In the genomic region with DNA sequence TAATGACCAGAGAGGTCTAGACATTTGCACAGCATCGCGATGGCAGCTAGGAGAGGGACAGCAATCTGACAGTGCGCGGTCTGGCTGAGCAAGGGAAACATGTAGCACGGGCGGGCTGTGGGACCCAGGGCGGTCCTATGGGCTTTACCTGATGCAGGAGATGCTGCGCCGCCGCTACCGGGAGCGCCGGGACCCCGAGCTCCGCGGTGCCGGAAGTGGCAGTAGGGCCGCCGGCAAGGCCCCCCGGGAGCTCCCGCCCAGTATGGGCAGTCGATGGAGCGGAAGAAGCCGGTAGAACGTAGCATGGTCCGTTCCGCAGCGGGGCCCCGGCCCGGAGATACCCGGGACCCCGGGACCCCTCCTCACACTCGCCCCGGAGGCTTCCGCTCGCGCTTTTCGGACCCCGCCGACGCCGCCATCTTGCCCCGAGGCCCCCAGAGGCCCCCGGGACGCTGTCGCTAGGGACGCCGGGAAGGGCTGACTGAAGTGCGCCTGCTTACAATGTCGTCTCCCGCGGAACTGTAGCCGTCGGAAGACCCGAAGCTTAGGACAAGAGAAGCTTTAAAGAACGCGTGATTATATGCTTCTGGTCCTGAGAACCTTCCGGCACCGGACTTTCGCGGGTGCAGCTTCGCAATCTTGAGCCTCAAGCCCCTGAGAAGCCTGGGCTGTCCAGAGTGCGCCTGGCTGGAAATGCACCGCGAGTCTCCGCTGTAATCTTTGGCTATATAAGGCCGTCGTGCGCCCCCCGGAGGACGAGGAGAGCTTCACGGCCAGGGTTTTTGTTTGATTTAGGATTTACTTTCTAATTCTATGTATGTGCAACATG, we compare ENCODE assay signal across 8 mouse cellular contexts. TPM values are rescaled to one million over a fixed set of nuclear protein-coding genes. Genes with fewer than 3 reads are reported as not detected.
DNase-seq lines count a peak whose midpoint lies in the region; ATAC-seq lines count a peak whose summit lies in the region.

TSS of gene Rexo1 (minus strand) at position 445 of the 829 bp plus-strand sequence.

- peak within 1 kb of the TSS; percentile 98 for H3K4me3 ChIP-seq in lung, embryonic 16.5 days (ENCODE audit: low read length)

- under 1% methylated on average over 72 of the region's 72 CpGs for WGBS in lung, embryonic 16.5 days

- peak within 1 kb of the TSS; percentile 97 for H3K4me2 ChIP-seq in lung, embryonic 16.5 days (ENCODE audit: low read depth, low read length)

- H3K27me3 ChIP-seq in lung, embryonic 16.5 days (ENCODE audit: control insufficient read depth, insufficient read depth, low read depth, low read length) = no peaks in the 10 kb centered on the region

- H3K9me3 ChIP-seq in lung, embryonic 16.5 days (ENCODE audit: control insufficient read depth, low read length) = no peaks in the 10 kb centered on the region

- peak; percentile 84 to 85 for ATAC-seq in hematopoietic stem cell, adult 5-6 weeks (replicated peaks in 1 of 2; ENCODE audit: insufficient read depth in 1 of 2, low FRiP score in 2 of 2, low TSS enrichment in 1 of 2, low read depth in 1 of 2, poor library complexity in 2 of 2, severe bottlenecking in 2 of 2)
- peak; percentile 91 for ATAC-seq in lung, embryonic 16.5 days (ENCODE audit: low read depth)

- peak; percentile 89 for DNase-seq in MEL-GATA-1-ER (ENCODE audit: extremely low read depth, low read depth)
- DNase-seq in cerebellum, adult 8-10 months = peak; percentile 92
- peak; percentile 92 for DNase-seq in forelimb bud, embryonic 11.5 days (ENCODE audit: low read depth, low spot score)
- peak; percentile 93 for DNase-seq in layer of hippocampus, adult 9-10 months (ENCODE audit: low spot score)
- DNase-seq in ovary, postnatal 10 days (ENCODE audit: low spot score) = peak; percentile 83
- DNase-seq in thymus, postnatal 10 days (ENCODE audit: low spot score in 2 of 2) = peak; percentile 86 to 93

- H3K4me1 ChIP-seq in lung, embryonic 16.5 days (replicated peaks; ENCODE audit: control insufficient read depth, insufficient read depth, low read length) = peaks cover 30% of the 10 kb centered on the region

- H3K9ac ChIP-seq in lung, embryonic 16.5 days (ENCODE audit: low read length) = peak within 1 kb of the TSS; percentile 98

- H3K27ac ChIP-seq in lung, embryonic 16.5 days (ENCODE audit: low read length) = peak within 1 kb of the TSS; percentile 95

- no peaks in the 10 kb centered on the region for H3K36me3 ChIP-seq in lung, embryonic 16.5 days (ENCODE audit: control insufficient read depth, insufficient read depth, low read length)

RNA-seq across cellular contexts. Expression of gene Rexo1, which starts in this region (rescaled TPM):
- 13.9 and 19.2 TPM in 2 replicates for total RNA-seq in hematopoietic stem cell, adult 5-6 weeks (2017)
- polyA plus RNA-seq in lung, embryonic 16.5 days (2015; fragmentation: Nextera tagmentation; extraction: Ambion mirVana) = 20.6 and 22.1 TPM in 2 replicates

Comparison
In these comparisons a context has a peak if more than half of its experiments do, and no peak if none do; other contexts are left out.
1. Peak in every context shown above with its lines: DNase-seq, ATAC-seq, H3K4me3 ChIP-seq and H3K27ac ChIP-seq.